Mouse (Mus musculus) forebrain, embryonic 14.5 days (tissue): ENCODE measurements around the gene Ush1c. TPM values are rescaled to one million over a fixed set of nuclear protein-coding genes. Genes with fewer than 3 reads are reported as not detected.

Experiments used
- ATAC-seq: fragments of 200-750 bp; cut with Nextera tagmentation; 2 replicates; pipeline ENCODE4 v1.8.0; 2017; ENCODE audit warnings: mild to moderate bottlenecking, moderate library complexity
- DNase-seq: peaks from one replicate; pipeline ENCODE4 v3.0.0-alpha.2; 2015; ENCODE audit warnings: low spot score
- H3K27ac ChIP-seq: fragments of 300-500 bp; sonication (generic); 2 replicates; pipeline ENCODE4 v1.5.1; 2014; ENCODE audit warnings: low read depth, mild to moderate bottlenecking, control low read depth, low read length, moderate library complexity
- H3K27me3 ChIP-seq: fragments of 300-500 bp; sonication (generic); replicated peaks from 2 replicates; pipeline ENCODE4 v1.6.1; 2014; ENCODE audit warnings: low read length, control low read depth, mixed read lengths; ENCODE audit not compliant: control insufficient read depth, insufficient read depth
- H3K36me3 ChIP-seq: fragments of 300-500 bp; sonication (generic); 2 replicates; pipeline ENCODE4 v1.6.1; 2014; ENCODE audit warnings: low read length, control low read depth; ENCODE audit not compliant: control insufficient read depth, insufficient read depth
- H3K4me1 ChIP-seq: fragments of 300-500 bp; sonication (generic); 2 replicates; pipeline ENCODE4 v1.6.1; 2014; ENCODE audit warnings: antibody characterized with exemption, low read length, control low read depth; ENCODE audit not compliant: control insufficient read depth, insufficient read depth
- H3K4me2 ChIP-seq: fragments of 300-500 bp; sonication (generic); 2 replicates; pipeline ENCODE4 v1.6.1; 2014; ENCODE audit warnings: mild to moderate bottlenecking, control low read depth, low read length
- H3K4me3 ChIP-seq: fragments of 300-500 bp; sonication (generic); 2 replicates; pipeline ENCODE4 v1.5.1; 2014; ENCODE audit warnings: low read depth, low read length, control low read depth
- H3K9ac ChIP-seq: fragments of 300-500 bp; sonication (generic); 2 replicates; pipeline ENCODE4 v1.6.1; 2014; ENCODE audit warnings: mild to moderate bottlenecking, low read length, control low read depth, moderate library complexity
- H3K9me3 ChIP-seq: fragments of 300-500 bp; sonication (generic); replicated peaks from 2 replicates; pipeline ENCODE4 v1.6.1; 2016; ENCODE audit warnings: low read length, control low read depth, mixed read lengths; ENCODE audit not compliant: control insufficient read depth
- WGBS: fragments of 180-500 bp; shearing (Covaris S2); extraction: QIAGEN DNeasy Blood & Tissue Kit; methylation state at CpG from one replicate; pipeline ENCODE4 v1.1.7; 2014; 5-methylcytosine and 5-hydroxymethylcytosine counted together
- polyA plus RNA-seq: library from polyadenylated mRNA; unstranded; fragments of >200 nt; fragmentation: Nextera tagmentation; extraction: Ambion mirVana; gene quantifications from 2 replicates; pipeline ENCODE4 v1.2.1, GENCODE M21; 2014

Ush1c gene
- polyA plus RNA-seq, 1 experiment from 2014 or later = 3.6 TPM

- Histone ChIP-seq H3K4me2 (no peak overlapping the region), H3K9me3 (no peaks in the 10 kb centered on the region), H3K4me1 (no peaks in the 10 kb centered on the region; the same call in 1 of the 2 replicates), H3K27me3 (no peaks in the 10 kb centered on the region), H3K4me3 (no peak overlapping the region), H3K27ac (no peak overlapping the region), H3K36me3 (no peaks in the 10 kb centered on the region), H3K9ac (no peak overlapping the region)
- no peak for ATAC-seq
- DNase-seq = peak; percentile 62
- 34% methylated on average over 7 of the region's 7 CpGs for WGBS
Measured at GRCm38 (mm10) chr7:46226253-46226652, 12.1 kb downstream of the Ush1c start.

- no peak for DNase-seq
- Histone ChIP-seq H3K4me1 (no peaks in the 10 kb centered on the region), H3K27ac (no peak overlapping the region), H3K36me3 (no peaks in the 10 kb centered on the region), H3K4me3 (no peak overlapping the region), H3K27me3 (no peaks in the 10 kb centered on the region), H3K9ac (no peak overlapping the region), H3K9me3 (no peaks in the 10 kb centered on the region), H3K4me2 (no peak overlapping the region)
- WGBS = 80% methylated on average over 8 of the region's 8 CpGs
- ATAC-seq = no peak
Measured at GRCm38 (mm10) chr7:46220591-46221129, 17.6 kb downstream of the Ush1c start.

GRCm38 (mm10) chr7:46218415-46218814, 19.9 kb downstream of the Ush1c start:
- H3K9me3 ChIP-seq = no peaks in the 10 kb centered on the region
- H3K36me3 ChIP-seq = no peaks in the 10 kb centered on the region
- H3K4me3 ChIP-seq = no peak overlapping the region
- 8% methylated on average over 11 of the region's 11 CpGs for WGBS
- H3K9ac ChIP-seq = no peak overlapping the region
- H3K4me1 ChIP-seq = no peaks in the 10 kb centered on the region
- no peak overlapping the region for H3K4me2 ChIP-seq
- ATAC-seq (no peak), DNase-seq (no peak)
- no peaks in the 10 kb centered on the region for H3K27me3 ChIP-seq
- no peak overlapping the region for H3K27ac ChIP-seq

- Histone ChIP-seq H3K9ac (no peak overlapping the region), H3K4me2 (no peak overlapping the region), H3K4me3 (no peak overlapping the region), H3K36me3 (no peaks in the 10 kb centered on the region), H3K9me3 (no peaks in the 10 kb centered on the region), H3K4me1 (peaks cover 5% of the 10 kb centered on the region), H3K27ac (no peak overlapping the region), H3K27me3 (no peaks in the 10 kb centered on the region)
- DNase-seq (no peak), ATAC-seq (no peak)
- 54% methylated on average over 2 of the region's 2 CpGs for WGBS
Measured at GRCm38 (mm10) chr7:46216481-46216880, 21.8 kb downstream of the Ush1c start.

GRCm38 (mm10) chr7:46210276-46210675, 28.0 kb downstream of the Ush1c start:
- 84% methylated on average over 6 of the region's 6 CpGs for WGBS
- H3K4me2 ChIP-seq = no peak overlapping the region
- no peak for ATAC-seq

GRCm38 (mm10) chr7:46208131-46208530, 30.2 kb downstream of the Ush1c start:
- WGBS = 92% methylated on average over 8 of the region's 8 CpGs
- no peak for DNase-seq
- Histone ChIP-seq H3K27ac (no peak overlapping the region), H3K4me3 (no peak overlapping the region), H3K4me2 (no peak overlapping the region), H3K36me3 (no peaks in the 10 kb centered on the region), H3K27me3 (no peaks in the 10 kb centered on the region), H3K9ac (no peak overlapping the region), H3K4me1 (peaks cover 3% of the 10 kb centered on the region), H3K9me3 (no peaks in the 10 kb centered on the region)
- ATAC-seq = no peak

More at GRCm38 (mm10) chr7:46210276-46210675, 28.0 kb downstream of the Ush1c start:
- no peaks in the 10 kb centered on the region for H3K27me3 ChIP-seq
- H3K27ac ChIP-seq = no peak overlapping the region
- DNase-seq = no peak
- no peak overlapping the region for H3K4me3 ChIP-seq
- H3K9ac ChIP-seq = no peak overlapping the region
- H3K4me1 ChIP-seq = peaks cover 5% of the 10 kb centered on the region
- no peaks in the 10 kb centered on the region for H3K9me3 ChIP-seq
- no peaks in the 10 kb centered on the region for H3K36me3 ChIP-seq

- 0 out of 2 replicates have a peak, but pooled peaks cover 2% of the 10 kb centered on the region for H3K4me1 ChIP-seq
- no peak overlapping the region for H3K4me3 ChIP-seq
- H3K4me2 ChIP-seq = no peak overlapping the region
- no peak for ATAC-seq
- no peak overlapping the region for H3K27ac ChIP-seq
- H3K9me3 ChIP-seq = no peaks in the 10 kb centered on the region
- WGBS = 72% methylated on average over 6 of the region's 6 CpGs
- no peaks in the 10 kb centered on the region for H3K27me3 ChIP-seq
- H3K36me3 ChIP-seq = no peaks in the 10 kb centered on the region
- no peak for DNase-seq
- H3K9ac ChIP-seq = no peak overlapping the region
Measured at GRCm38 (mm10) chr7:46204775-46205174, 33.5 kb downstream of the Ush1c start.

- H3K9ac ChIP-seq = no peak overlapping the region
- WGBS = 39% methylated on average over 11 of the region's 11 CpGs
Measured at GRCm38 (mm10) chr7:46204046-46204471, 34.2 kb downstream of the Ush1c start.

GRCm38 (mm10) chr7:46201649-46202048, 36.7 kb downstream of the Ush1c start:
- peak; percentile 34 for DNase-seq
- no peaks in the 10 kb centered on the region for H3K27me3 ChIP-seq
- no peaks in the 10 kb centered on the region for H3K9me3 ChIP-seq
- no peaks in the 10 kb centered on the region for H3K36me3 ChIP-seq
- no peak overlapping the region for H3K27ac ChIP-seq
- no peak overlapping the region for H3K9ac ChIP-seq
- WGBS = 8% methylated on average over 14 of the region's 14 CpGs
- ATAC-seq = peak; percentile 62
- no peak overlapping the region for H3K4me3 ChIP-seq
- peak overlapping the region; percentile 10; the same call in 1 of the 2 replicates for H3K4me2 ChIP-seq
- 0 out of 2 replicates have a peak, but pooled peaks cover 2% of the 10 kb centered on the region for H3K4me1 ChIP-seq

More at GRCm38 (mm10) chr7:46204046-46204471, 34.2 kb downstream of the Ush1c start:
- no peaks in the 10 kb centered on the region for H3K9me3 ChIP-seq
- ATAC-seq (peak; percentile 54), DNase-seq (peak; percentile 72)
- no peak overlapping the region for H3K4me2 ChIP-seq
- no peaks in the 10 kb centered on the region for H3K36me3 ChIP-seq
- H3K27ac ChIP-seq = no peak overlapping the region
- H3K4me1 ChIP-seq = 0 out of 2 replicates have a peak, but pooled peaks cover 2% of the 10 kb centered on the region
- no peak overlapping the region for H3K4me3 ChIP-seq
- H3K27me3 ChIP-seq = no peaks in the 10 kb centered on the region
